In the genomic region with DNA sequence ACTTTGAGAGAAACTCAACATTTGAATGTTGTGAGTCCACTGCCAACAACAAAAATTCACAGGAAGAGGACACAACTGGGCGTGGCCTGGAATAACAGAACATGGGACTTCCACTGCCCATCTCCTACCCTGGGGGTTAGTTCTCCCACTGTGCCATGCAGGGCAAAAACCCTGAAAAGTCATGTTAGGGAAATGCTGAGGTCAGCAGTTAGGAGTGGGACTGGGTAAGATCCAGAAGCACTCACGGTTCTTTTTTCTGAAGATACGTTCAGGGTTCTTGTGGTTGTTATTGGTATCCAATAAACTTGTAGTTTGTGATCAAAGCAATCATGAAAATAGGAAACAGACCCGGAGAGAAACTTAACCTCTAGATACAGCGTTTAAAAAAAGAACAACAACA, we compare ENCODE assay signal across 25 mouse cellular contexts.
"Had no signal": no experiment of that assay in that cellular context is flagged by ENCODE, and none has a peak within 500 bp of the region (broad histone marks: within the 10 kb centered on the region; RNA-seq: fewer than 3 reads in every experiment).

No protein-coding gene starts in this region.

- ATAC-seq: forebrain, embryonic 13.5 days; forebrain, embryonic 14.5 days; forebrain, embryonic 15.5 days; forebrain, postnatal 0 days had no signal

- H3K36me3 ChIP-seq: embryonic facial prominence, embryonic 10.5 days; embryonic facial prominence, embryonic 12.5 days; embryonic facial prominence, embryonic 13.5 days; embryonic facial prominence, embryonic 15.5 days; forebrain, embryonic 10.5 days; forebrain, embryonic 12.5 days had no signal

- H3K9me3 ChIP-seq: embryonic facial prominence, embryonic 10.5 days; embryonic facial prominence, embryonic 12.5 days; embryonic facial prominence, embryonic 13.5 days; embryonic facial prominence, embryonic 15.5 days; forebrain, embryonic 10.5 days; forebrain, embryonic 12.5 days; forebrain, embryonic 13.5 days; forebrain, embryonic 15.5 days had no signal

- H3K27ac ChIP-seq: embryonic facial prominence, embryonic 10.5 days; embryonic facial prominence, embryonic 12.5 days; embryonic facial prominence, embryonic 13.5 days; embryonic facial prominence, embryonic 15.5 days; forebrain, embryonic 10.5 days; forebrain, embryonic 12.5 days; forebrain, embryonic 13.5 days; forebrain, embryonic 15.5 days; gastrocnemius, adult 2 months; heart, adult 2 months had no signal

- H3K27me3 ChIP-seq: embryonic facial prominence, embryonic 12.5 days; embryonic facial prominence, embryonic 13.5 days; embryonic facial prominence, embryonic 15.5 days; forebrain, embryonic 12.5 days; forebrain, embryonic 13.5 days; forebrain, embryonic 15.5 days had no signal

- H3K9ac ChIP-seq: embryonic facial prominence, embryonic 12.5 days; embryonic facial prominence, embryonic 13.5 days; embryonic facial prominence, embryonic 15.5 days; forebrain, embryonic 12.5 days; forebrain, embryonic 13.5 days; forebrain, embryonic 15.5 days; forebrain, postnatal 0 days had no signal

- H3K4me2 ChIP-seq: embryonic facial prominence, embryonic 12.5 days; embryonic facial prominence, embryonic 13.5 days; embryonic facial prominence, embryonic 15.5 days; forebrain, embryonic 12.5 days; forebrain, embryonic 13.5 days; forebrain, embryonic 15.5 days had no signal

- H3K4me1 ChIP-seq: embryonic facial prominence, embryonic 10.5 days; embryonic facial prominence, embryonic 12.5 days; embryonic facial prominence, embryonic 13.5 days; embryonic facial prominence, embryonic 15.5 days; forebrain, embryonic 10.5 days; forebrain, embryonic 12.5 days; forebrain, embryonic 13.5 days; forebrain, embryonic 15.5 days had no signal

- DNase-seq: cerebellum, adult 9-10 months; cerebellum, adult 9-11 months; cerebellum, postnatal 10 days; cerebellum, postnatal 14 days; cerebellum, postnatal 25 days; cerebellum, postnatal 36 days; embryo, embryonic 11 days; forebrain, postnatal 0 days; gastrocnemius, adult 2 months; gastrocnemius, postnatal 10 days; gastrocnemius, postnatal 14 days; gastrocnemius, postnatal 25 days; gastrocnemius, postnatal 36 days; heart, adult 18-20 months; heart, adult 2 months had no signal

- H3K4me3 ChIP-seq: embryonic facial prominence, embryonic 10.5 days; embryonic facial prominence, embryonic 12.5 days; embryonic facial prominence, embryonic 13.5 days; embryonic facial prominence, embryonic 15.5 days; erythroblast, embryonic 14.5 days; forebrain, embryonic 10.5 days; forebrain, embryonic 12.5 days; forebrain, embryonic 13.5 days; forebrain, embryonic 15.5 days; gastrocnemius, adult 2 months; heart, adult 2 months had no signal
